Mouse (Mus musculus): ENCODE results near the gene Cfap206.

DNA sequence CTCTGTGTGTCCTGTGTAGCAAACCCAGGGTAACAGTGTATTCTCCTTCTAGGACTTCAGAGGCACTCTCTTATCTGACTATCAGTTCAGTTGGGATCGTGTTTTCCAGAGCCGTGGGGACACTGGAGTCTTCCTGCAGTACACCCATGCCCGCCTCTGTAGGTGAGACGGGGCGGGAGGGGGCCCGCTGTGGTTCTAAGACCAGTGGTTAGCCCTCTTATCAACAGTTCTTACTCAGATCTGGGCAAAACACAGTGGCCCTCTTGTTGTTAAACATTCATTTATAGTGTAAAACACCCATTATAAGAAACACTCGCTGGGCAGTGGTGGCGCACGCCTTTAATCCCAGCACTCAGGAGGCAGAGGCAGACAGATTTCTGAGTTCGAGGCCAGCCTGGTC, 73.9 kb downstream of the Cfap206 start:
- no peak for TF ChIP-seq CTCF (IDR thresholded peaks at IDR 0.05; ENCODE audit: insufficient read depth, low read length)
- no peak for TF ChIP-seq POLR2A (IDR thresholded peaks at IDR 0.05; ENCODE audit: borderline replicate concordance, extremely low read depth, low read depth, low read length)
